Mouse (Mus musculus) cortical plate, adult 2 months (tissue): ENCODE measurements around the gene Slc35a3. TPM values are rescaled to one million over a fixed set of nuclear protein-coding genes. Genes with fewer than 3 reads are reported as not detected.

ENCODE experiments used
- H3K27ac ChIP-seq: fragments of 200-500 bp; 2 replicates; pipeline ENCODE4 v1.5.1; 2012; ENCODE audit warnings: low read length, control low read depth, inconsistent platforms; ENCODE audit not compliant: insufficient read depth
- H3K4me1 ChIP-seq: fragments of 200-500 bp; 2 replicates; pipeline ENCODE4 v1.6.1; 2011; ENCODE audit warnings: low read length; ENCODE audit not compliant: control insufficient read depth, insufficient read depth
- H3K4me3 ChIP-seq: fragments of 200-500 bp; 2 replicates; pipeline ENCODE4 v1.5.1; 2011; ENCODE audit warnings: mild to moderate bottlenecking, low read length, control low read depth; ENCODE audit not compliant: insufficient read depth
- CTCF ChIP-seq: fragments of 200-500 bp; IDR thresholded peaks from 2 replicates; pipeline ENCODE4 v1.5.1; 2011; ENCODE audit warnings: mild to moderate bottlenecking, control low read depth, low read length; ENCODE audit not compliant: insufficient read depth; ENCODE audit errors: extremely low read depth
- POLR2A ChIP-seq: fragments of 200-500 bp; IDR thresholded peaks from 2 replicates; pipeline ENCODE4 v1.6.1; 2011; ENCODE audit warnings: mild to moderate bottlenecking, low read length, control low read depth; ENCODE audit not compliant: insufficient read depth; ENCODE audit errors: extremely low read depth
- polyA plus RNA-seq: library from polyadenylated mRNA; depleted of rRNA; stranded (reverse); fragments of >200 nt; gene quantifications from 2 replicates; pipeline ENCODE4 v1.2.3, GENCODE M21; 2012; rRNA removed

Gene Slc35a3
- polyA plus RNA-seq, 1 experiment = 12.2 TPM

- H3K4me1 ChIP-seq = no peaks in the 10 kb centered on the region
- H3K4me3 ChIP-seq = no peak overlapping the region
- H3K27ac ChIP-seq = no peak overlapping the region
- TF ChIP-seq POLR2A = no peak
- TF ChIP-seq CTCF = no peak
These were observed 90.0 kb downstream of the Slc35a3 start for GRCm38 (mm10) chr3:116622641-116623040.

- no peak overlapping the region for H3K27ac ChIP-seq
These were observed 91.8 kb downstream of the Slc35a3 start for GRCm38 (mm10) chr3:116620636-116621370.

More at GRCm38 (mm10) chr3:116620636-116621370, 91.8 kb downstream of the Slc35a3 start:
- H3K4me3 ChIP-seq = no peak overlapping the region
- H3K4me1 ChIP-seq = no peaks in the 10 kb centered on the region
- TF ChIP-seq CTCF (no peak), POLR2A (no peak)

Other genes starting within 250 kb of the Slc35a3 start
- gene Rtca, start 204.6 kb downstream of the Slc35a3 start, polyA plus RNA-seq = 89.2 and 91.6 TPM in 2 replicates
- 19.2 and 19.3 TPM in 2 replicates for gene Dbt, start 199.8 kb downstream of the Slc35a3 start, polyA plus RNA-seq
- gene Lrrc39, start 149.9 kb downstream of the Slc35a3 start, polyA plus RNA-seq = 0.19 and 0.32 TPM in 2 replicates
- 4.7 and 5.3 TPM in 2 replicates for gene Sass6, start 117.8 kb downstream of the Slc35a3 start, polyA plus RNA-seq
- 19.5 and 22.9 TPM in 2 replicates for gene Trmt13, start 98.2 kb downstream of the Slc35a3 start, polyA plus RNA-seq
- 45.0 and 48.1 TPM in 2 replicates for gene Mfsd14a, start 50.2 kb downstream of the Slc35a3 start, polyA plus RNA-seq
- gene Gm43191, start 31.6 kb downstream of the Slc35a3 start, polyA plus RNA-seq = not detected in 2 replicates
- 16.3 and 16.7 TPM in 2 replicates for gene Agl, start 95.3 kb upstream of the Slc35a3 start, polyA plus RNA-seq
- 1.1 and 1.7 TPM in 2 replicates for gene Frrs1, start 146.6 kb upstream of the Slc35a3 start, polyA plus RNA-seq